Mouse (Mus musculus): Measurements from ENCODE around the gene Mlph.

DNA sequence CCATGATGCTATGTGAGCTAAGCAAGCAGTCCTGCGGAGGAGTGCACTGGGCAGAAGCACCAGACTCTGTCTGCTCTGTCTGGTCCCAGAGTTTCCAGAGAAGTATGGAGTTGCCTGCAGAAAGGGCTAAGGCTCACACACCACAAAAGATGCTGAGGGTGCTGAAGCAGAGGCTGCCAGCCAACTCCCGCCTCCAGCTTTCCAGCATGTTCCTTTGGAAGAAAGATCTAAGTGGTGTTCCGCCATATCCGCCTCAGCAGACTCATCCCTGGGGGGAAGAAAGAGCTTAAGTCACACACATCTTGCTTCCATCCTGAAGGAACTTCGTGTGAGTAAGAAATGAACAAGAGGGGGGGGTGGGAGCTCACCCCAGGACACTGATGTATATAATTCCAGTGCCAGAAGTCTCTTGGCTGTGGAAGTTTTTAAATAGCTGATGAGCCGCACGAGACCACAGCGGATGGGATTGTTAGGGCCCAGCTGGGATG, 10.9 kb upstream of the Mlph start:
- TF ChIP-seq CTCF (IDR thresholded peaks at IDR 0.05; ENCODE audit: extremely low read depth, insufficient read depth, low read length) = no peak
- TF ChIP-seq POLR2A (IDR thresholded peaks at IDR 0.05; ENCODE audit: extremely low read depth, insufficient read depth, low read length) = no peak
